ENCODE assay signal across 7 mouse cellular contexts in the genomic region with DNA sequence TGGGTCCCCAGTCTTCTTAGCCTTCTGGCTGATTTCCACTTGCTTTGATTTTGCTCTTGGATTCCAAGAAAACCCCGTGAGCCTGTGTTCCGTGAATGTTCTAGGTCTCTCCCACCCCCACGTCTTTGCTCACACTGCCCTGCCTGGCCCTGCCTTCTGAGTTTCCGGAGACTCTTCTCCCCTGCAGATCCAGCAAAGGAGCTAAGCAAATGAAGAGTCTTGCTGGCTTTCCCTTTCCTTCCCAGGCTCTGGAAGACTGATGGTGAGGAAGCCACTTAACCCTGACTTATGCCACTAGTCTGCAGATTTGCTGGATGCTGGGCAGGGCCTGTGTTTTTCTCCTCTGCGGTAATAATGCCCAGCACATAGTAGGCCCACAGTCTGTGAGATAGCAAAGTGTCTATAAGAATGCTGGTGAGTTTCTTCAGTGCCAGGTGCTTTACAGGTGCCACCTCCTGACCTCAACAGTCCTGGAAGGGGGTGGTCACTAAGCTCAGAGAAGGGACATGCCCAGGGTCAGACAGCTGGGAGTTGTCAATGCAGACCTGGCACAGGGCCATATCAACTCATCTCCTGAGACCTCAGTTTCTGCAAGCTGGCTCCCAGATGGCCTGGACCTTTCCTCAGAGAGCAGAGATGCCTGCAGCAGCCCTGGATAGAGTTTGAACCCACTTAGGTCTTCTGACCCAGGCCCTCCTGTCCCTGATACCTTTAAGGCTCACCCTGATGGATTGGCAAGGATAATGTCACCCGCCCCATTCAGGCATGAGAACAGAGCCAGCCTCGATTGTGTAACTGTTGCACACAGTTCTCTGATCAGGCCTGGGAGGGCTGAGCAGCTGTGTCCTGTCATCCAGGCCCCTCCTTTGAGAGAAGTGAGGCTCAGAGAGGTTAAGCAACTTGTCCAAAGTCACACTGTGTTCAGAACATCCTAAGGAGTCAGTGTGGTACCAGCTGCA. TPM values are rescaled to one million over a fixed set of nuclear protein-coding genes. Genes with fewer than 3 reads are reported as not detected.
DNase-seq lines count a peak whose midpoint lies in the region; ATAC-seq lines count a peak whose summit lies in the region.

No protein-coding gene starts in this region.

- H3K4me1 ChIP-seq in brown adipose tissue, adult 24 weeks (ENCODE audit: control insufficient read depth, insufficient read depth, insufficient read length, low read length): peaks cover 32% of the 10 kb centered on the region
- peaks cover 40% of the 10 kb centered on the region for H3K4me1 ChIP-seq in heart, embryonic 16.5 days (ENCODE audit: control insufficient read depth, insufficient read depth, low read length)
- H3K4me1 ChIP-seq in midbrain, embryonic 15.5 days: peaks cover 6% of the 10 kb centered on the region; the same call in 1 of the 2 replicates

- no peaks in the 10 kb centered on the region for H3K36me3 ChIP-seq in heart, embryonic 16.5 days (ENCODE audit: control insufficient read depth, insufficient read depth)
- no peaks in the 10 kb centered on the region for H3K36me3 ChIP-seq in midbrain, embryonic 15.5 days (replicated peaks)

- no peaks in the 10 kb centered on the region for H3K9me3 ChIP-seq in heart, embryonic 16.5 days (replicated peaks; ENCODE audit: control insufficient read depth, low read length)
- H3K9me3 ChIP-seq in midbrain, embryonic 15.5 days: no peaks in the 10 kb centered on the region

- WGBS in heart, embryonic 16.5 days: 63% methylated on average over 7 of the region's 7 CpGs
- WGBS in midbrain, embryonic 15.5 days: 74% methylated on average over 7 of the region's 7 CpGs

- H3K27me3 ChIP-seq in heart, embryonic 16.5 days (ENCODE audit: control insufficient read depth, insufficient read depth, low read length): no peaks in the 10 kb centered on the region
- no peaks in the 10 kb centered on the region for H3K27me3 ChIP-seq in midbrain, embryonic 15.5 days (replicated peaks)

- H3K9ac ChIP-seq in heart, embryonic 16.5 days (ENCODE audit: low read length): peak overlapping the region; percentile 15; the same call in 1 of the 2 replicates
- H3K9ac ChIP-seq in midbrain, embryonic 15.5 days: no peak overlapping the region

- peak; percentile 31 for DNase-seq in layer of hippocampus, adult 9-11 months
- no peak for DNase-seq in layer of hippocampus, adult 8-10 months (ENCODE audit: low spot score in 2 of 2)
- DNase-seq in lung, postnatal 4 days: peak; percentile 61 to 80
- no peak for DNase-seq in cerebellum, adult 8-10 months

- ATAC-seq in heart, embryonic 16.5 days (replicated peaks; ENCODE audit: extremely low read depth, insufficient read depth, low FRiP score): no peak
- ATAC-seq in midbrain, embryonic 15.5 days (replicated peaks): no peak

- H3K27ac ChIP-seq in brown adipose tissue, adult 24 weeks (replicated peaks; ENCODE audit: low read depth, low read length): peak overlapping the region; percentile 88
- H3K27ac ChIP-seq in heart, embryonic 16.5 days (ENCODE audit: low read length): peak overlapping the region; percentile 85
- H3K27ac ChIP-seq in midbrain, embryonic 15.5 days: no peak overlapping the region

- no peak overlapping the region for H3K4me3 ChIP-seq in brown adipose tissue, adult 24 weeks (ENCODE audit: insufficient read depth, low read depth, low read length)
- no peak overlapping the region for H3K4me3 ChIP-seq in heart, embryonic 16.5 days (ENCODE audit: low read length)
- no peak overlapping the region for H3K4me3 ChIP-seq in midbrain, embryonic 15.5 days

- H3K4me2 ChIP-seq in heart, embryonic 16.5 days (ENCODE audit: low read depth, low read length): no peak overlapping the region
- no peak overlapping the region for H3K4me2 ChIP-seq in midbrain, embryonic 15.5 days

RNA-seq across cellular contexts. Expression of a gene that starts 49.2 kb away (rescaled TPM):
- total RNA-seq in layer of hippocampus, adult 8-10 months (2022): 100 to 1,000 TPM; 118 to 152 (median 136) TPM
- polyA plus RNA-seq in brown adipose tissue, adult 24 weeks (2012; ENCODE audit: insufficient read depth, insufficient read length, missing spikeins): 124 and 179 TPM in 2 replicates
- 82.7 and 84.9 TPM in 2 replicates for polyA plus RNA-seq in heart, embryonic 16.5 days (2015; fragmentation: Nextera tagmentation; extraction: Ambion mirVana)
- polyA plus RNA-seq in midbrain, embryonic 15.5 days (2015; fragmentation: Nextera tagmentation; extraction: Ambion mirVana): 100 and 109 TPM in 2 replicates

RNA-seq across cellular contexts. Expression of a gene that starts 49.8 kb away (rescaled TPM):
- 10 to 100 TPM; 13.6 to 22.6 (median 20.6) TPM for total RNA-seq in layer of hippocampus, adult 8-10 months (2022)
- polyA plus RNA-seq in brown adipose tissue, adult 24 weeks (2012; ENCODE audit: insufficient read depth, insufficient read length, missing spikeins): 44.4 and 326 TPM in 2 replicates
- 35.5 and 35.7 TPM in 2 replicates for polyA plus RNA-seq in heart, embryonic 16.5 days (2015; fragmentation: Nextera tagmentation; extraction: Ambion mirVana)
- 42.5 and 42.8 TPM in 2 replicates for polyA plus RNA-seq in midbrain, embryonic 15.5 days (2015; fragmentation: Nextera tagmentation; extraction: Ambion mirVana)

Comparison
In these comparisons a context has a peak if more than half of its experiments do, and no peak if none do; other contexts are left out.
1. DNase-seq: peak in layer of hippocampus, adult 9-11 months (single experiment) and lung, postnatal 4 days (2 of 2); none in layer of hippocampus, adult 8-10 months (0 of 2) and cerebellum, adult 8-10 months (single experiment).